Mouse (Mus musculus) lung, postnatal 14 days (tissue): ENCODE measurements at regions not wholly inside any gene's neighbourhood (a gene's known extent, or its start where the extent isn't known, plus 50 kb on each side); places are given as distances from the start of the nearest gene placed in this dataset.

ENCODE experiments used
- DNase-seq: peaks from one replicate; pipeline ENCODE4 v3.0.0; 2021

- no peak for DNase-seq
These were observed 109.3 kb upstream of the Ado start for GRCm38 (mm10) chr10:67658005-67658545.

GRCm38 (mm10) chr10:67657305-67657704 is 108.5 kb upstream of the Ado start:
- DNase-seq: no peak

- DNase-seq: no peak
These were observed 105.8 kb upstream of the Ado start for GRCm38 (mm10) chr10:67654518-67654917.

GRCm38 (mm10) chr10:67652300-67652699 is 103.5 kb upstream of the Ado start:
- DNase-seq: no peak

GRCm38 (mm10) chr10:67651386-67651785 is 102.6 kb upstream of the Ado start:
- DNase-seq: no peak

- peak; percentile 26 for DNase-seq
These were observed 99.3 kb upstream of the Ado start for GRCm38 (mm10) chr10:67647777-67648727.

GRCm38 (mm10) chr10:67646659-67647559 is 98.2 kb upstream of the Ado start:
- DNase-seq: no peak

GRCm38 (mm10) chr10:67645821-67646220 is 97.1 kb upstream of the Ado start:
- DNase-seq: no peak

GRCm38 (mm10) chr10:67644280-67644679 is 95.5 kb upstream of the Ado start:
- DNase-seq: no peak

GRCm38 (mm10) chr10:67643685-67644084 is 94.9 kb upstream of the Ado start:
- no peak for DNase-seq

GRCm38 (mm10) chr10:67637339-67637738 is 88.6 kb upstream of the Ado start:
- no peak for DNase-seq

GRCm38 (mm10) chr10:67636569-67636968 is 87.8 kb upstream of the Ado start:
- peak; percentile 51 for DNase-seq

GRCm38 (mm10) chr10:67634795-67635194 is 86.0 kb upstream of the Ado start:
- no peak for DNase-seq

GRCm38 (mm10) chr10:67633063-67633462 is 84.3 kb upstream of the Ado start:
- DNase-seq: no peak

- DNase-seq: no peak
These were observed 74.6 kb upstream of the Ado start for GRCm38 (mm10) chr10:67623338-67623737.

- DNase-seq: no peak
These were observed 71.3 kb upstream of the Ado start for GRCm38 (mm10) chr10:67620018-67620417.

- DNase-seq: no peak
These were observed 69.4 kb upstream of the Ado start for GRCm38 (mm10) chr10:67618112-67618511.

- no peak for DNase-seq
These were observed 66.3 kb upstream of the Ado start for GRCm38 (mm10) chr10:67615016-67615415.

GRCm38 (mm10) chr10:67610689-67611088 is 61.9 kb upstream of the Ado start:
- no peak for DNase-seq

GRCm38 (mm10) chr10:67608033-67608432 is 59.3 kb upstream of the Ado start:
- DNase-seq: no peak

GRCm38 (mm10) chr10:67607297-67608032 is 58.7 kb upstream of the Ado start:
- no peak for DNase-seq

GRCm38 (mm10) chr10:67606739-67607138 is 58.0 kb upstream of the Ado start:
- no peak for DNase-seq

GRCm38 (mm10) chr10:67599390-67599789 is 50.6 kb upstream of the Ado start:
- no peak for DNase-seq
